Mouse (Mus musculus) brown adipose tissue, adult 24 weeks (tissue): ENCODE results near the gene Hist1h4f. TPM values are rescaled to one million over a fixed set of nuclear protein-coding genes. Genes with fewer than 3 reads are reported as not detected.
A peak's percentile ranks its signal among the peaks of the same experiment; 100 is the strongest.
"Not testable (repeated sequence)": the region's sequence is repeated elsewhere in the genome, so short reads cannot be mapped to it uniquely, and the experiment has no call there.

ENCODE experiments used
- H3K27ac ChIP-seq: fragments of 200-500 bp; replicated peaks from 2 replicates; pipeline ENCODE4 v1.5.1; 2012; ENCODE audit warnings: low read depth, mild to moderate bottlenecking, low read length
- H3K4me1 ChIP-seq: fragments of 200-500 bp; 2 replicates; pipeline ENCODE4 v1.6.1; 2012; ENCODE audit warnings: low read length, mixed read lengths; ENCODE audit not compliant: control insufficient read depth, insufficient read depth, insufficient read length
- H3K4me3 ChIP-seq: fragments of 200-500 bp; 2 replicates; pipeline ENCODE4 v1.5.1; 2012; ENCODE audit warnings: low read depth, mild to moderate bottlenecking, low read length, moderate library complexity; ENCODE audit not compliant: insufficient read depth
- polyA plus RNA-seq: library from polyadenylated mRNA; stranded (reverse); fragments of >200 nt; gene quantifications from 2 replicates; pipeline ENCODE4 v1.2.4, GENCODE M21; 2012; ENCODE audit not compliant: missing spikeins, insufficient read depth, insufficient read length

Gene Hist1h4f
- polyA plus RNA-seq = not detected in 2 replicates

DNA sequence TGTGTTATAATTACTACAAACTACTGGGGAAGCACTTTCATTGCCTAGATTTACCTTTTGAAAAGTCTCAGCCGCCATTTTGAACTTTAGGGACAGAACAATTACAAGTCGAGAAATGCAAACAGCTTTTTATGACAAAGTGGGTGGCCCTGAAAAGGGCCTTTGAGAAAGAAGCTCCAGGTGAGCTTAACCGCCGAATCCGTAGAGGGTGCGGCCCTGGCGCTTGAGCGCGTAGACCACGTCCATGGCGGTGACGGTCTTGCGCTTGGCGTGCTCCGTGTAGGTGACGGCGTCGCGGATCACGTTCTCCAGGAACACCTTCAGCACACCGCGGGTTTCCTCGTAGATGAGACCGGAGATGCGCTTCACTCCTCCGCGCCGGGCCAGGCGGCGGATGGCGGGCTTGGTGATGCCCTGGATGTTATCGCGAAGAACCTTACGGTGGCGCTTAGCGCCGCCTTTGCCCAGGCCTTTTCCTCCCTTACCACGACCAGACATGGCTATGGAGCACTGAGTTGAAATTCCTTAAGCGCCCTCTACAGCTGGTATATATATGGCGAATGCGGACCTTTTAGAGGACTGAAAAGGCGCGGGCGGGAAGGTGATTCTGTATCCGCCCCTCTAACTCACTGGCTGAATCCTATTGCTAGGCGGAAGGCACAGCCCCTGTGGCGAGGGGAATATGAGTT is at the start of gene Hist1h4f:
Hist1h4f (minus strand) TSS at position 503 of the 689 bp plus-strand sequence.
- not testable (repeated sequence) for H3K4me1 ChIP-seq
- 0 out of 2 replicates have a peak within 1 kb of the TSS, but pooled peaks have one; percentile 5 for H3K27ac ChIP-seq
- H3K4me3 ChIP-seq = peak within 1 kb of the TSS; percentile 50

DNA sequence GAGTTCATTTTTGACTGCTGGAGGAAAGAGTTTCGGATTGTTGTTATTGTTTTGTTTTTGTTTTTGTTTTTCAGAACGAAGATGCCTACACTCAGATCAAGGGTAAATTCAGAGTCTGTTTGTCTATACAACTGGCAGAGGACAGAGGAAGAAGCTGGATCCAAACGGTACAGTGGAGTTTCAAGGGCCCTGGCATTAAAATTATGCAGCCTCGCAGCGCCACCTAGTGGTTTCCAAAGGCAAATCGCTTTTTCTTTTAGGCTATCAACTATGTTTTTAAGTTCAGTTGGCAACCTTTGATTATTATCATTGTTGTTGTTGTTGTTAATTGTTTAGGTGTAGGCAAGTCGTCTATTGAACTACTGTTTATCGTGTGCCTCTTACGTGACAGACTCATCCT is 46.5 kb upstream of the Hist1h4f start:
- Histone ChIP-seq H3K27ac (no peak overlapping the region), H3K4me1 (peaks cover 3% of the 10 kb centered on the region; the same call in 1 of the 2 replicates), H3K4me3 (no peak overlapping the region)

DNA sequence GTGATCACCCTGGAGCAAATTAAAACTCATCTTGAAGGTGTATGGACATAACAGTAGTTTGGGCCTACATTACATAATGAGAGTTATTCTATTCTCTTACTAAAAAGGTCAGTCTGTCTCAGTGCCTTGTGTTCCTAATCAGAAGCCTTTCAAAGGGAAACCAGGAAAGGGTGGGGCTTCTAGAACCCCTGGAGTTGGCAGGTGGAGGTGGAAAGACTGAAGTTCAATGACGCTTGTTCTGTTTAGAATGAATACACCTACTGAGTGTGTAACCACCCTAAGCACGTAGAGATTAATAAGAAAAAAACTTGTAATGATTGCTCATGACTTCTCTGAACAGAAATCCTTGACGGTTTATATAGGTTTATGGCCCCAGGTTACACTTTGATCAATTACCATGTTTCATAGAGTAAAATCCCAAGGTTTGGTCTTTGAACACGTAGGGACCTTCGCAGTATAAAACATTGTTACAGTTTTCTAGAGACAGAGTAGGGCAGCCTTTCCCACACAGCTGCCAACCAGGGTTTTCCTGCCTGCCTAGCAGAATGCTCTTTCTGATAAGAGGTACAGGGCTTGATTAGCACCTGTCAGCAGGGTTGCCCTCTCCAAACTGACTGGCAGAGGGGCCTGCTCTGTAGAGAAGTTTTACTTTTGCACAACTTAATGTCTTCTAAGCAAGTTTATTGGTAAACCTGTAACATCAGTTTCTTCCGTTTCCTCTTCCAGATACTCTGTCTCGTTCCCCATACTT is 44.3 kb upstream of the Hist1h4f start:
- Histone ChIP-seq H3K27ac (no peak overlapping the region), H3K4me1 (peaks cover 3% of the 10 kb centered on the region; the same call in 1 of the 2 replicates), H3K4me3 (no peak overlapping the region)

DNA sequence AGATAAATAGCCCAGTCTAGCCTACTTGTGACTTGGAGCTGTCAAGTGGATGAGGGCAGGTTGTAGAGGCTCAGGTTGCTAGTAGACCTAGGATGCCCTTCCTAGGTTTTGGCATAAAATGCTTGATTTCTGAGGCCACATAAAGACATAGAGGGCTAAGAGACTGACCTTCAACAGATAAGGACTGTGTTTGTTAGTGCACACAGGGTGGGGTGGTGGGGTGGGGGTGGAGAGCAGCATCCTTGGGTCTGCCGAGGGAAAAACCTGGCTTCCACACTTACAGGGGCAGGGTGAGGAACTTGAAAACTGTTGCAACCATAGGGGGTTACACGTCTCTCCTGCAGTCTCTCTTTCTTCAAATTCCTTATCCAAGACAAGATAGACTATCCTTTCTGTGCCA is 43.7 kb upstream of the Hist1h4f start:
- Histone ChIP-seq H3K27ac (no peak overlapping the region), H3K4me1 (peaks cover 3% of the 10 kb centered on the region; the same call in 1 of the 2 replicates), H3K4me3 (no peak overlapping the region)

DNA sequence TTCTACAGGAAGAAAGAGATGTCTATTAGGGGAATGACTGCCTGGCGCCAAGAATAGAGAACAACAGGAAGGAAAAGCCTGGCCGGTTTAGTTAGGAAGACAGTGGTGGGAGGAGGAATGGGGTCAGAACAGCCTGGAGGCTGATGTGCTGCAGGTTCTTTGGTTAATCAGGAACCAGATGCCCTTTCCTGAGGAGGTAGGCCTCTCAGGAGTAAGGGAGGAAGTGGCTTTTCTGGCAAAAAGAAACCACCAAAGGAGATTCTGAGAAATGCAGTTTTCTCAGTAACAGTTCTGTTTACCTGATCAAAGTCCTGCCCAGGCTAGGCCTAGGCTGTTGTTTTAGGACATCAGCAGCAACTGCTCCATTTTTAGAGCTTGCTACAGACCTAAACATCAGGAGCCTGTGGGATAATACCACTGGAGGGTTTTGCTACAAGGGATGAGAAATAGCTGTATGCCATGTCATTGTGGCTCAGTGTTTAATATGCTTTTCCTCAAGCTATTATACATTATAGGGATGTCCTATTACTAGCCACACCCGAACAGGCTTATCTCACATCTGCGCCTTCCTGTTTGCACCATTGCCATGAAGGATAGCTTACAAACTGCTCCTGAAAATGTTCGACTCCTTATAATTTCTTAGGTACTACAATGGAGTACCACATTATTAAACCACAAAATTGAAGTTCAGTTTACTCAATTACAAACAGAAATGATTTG is 41.8 kb upstream of the Hist1h4f start:
- no peak overlapping the region for H3K4me3 ChIP-seq
- H3K27ac ChIP-seq = no peak overlapping the region
- H3K4me1 ChIP-seq = peaks cover 3% of the 10 kb centered on the region; the same call in 1 of the 2 replicates

DNA sequence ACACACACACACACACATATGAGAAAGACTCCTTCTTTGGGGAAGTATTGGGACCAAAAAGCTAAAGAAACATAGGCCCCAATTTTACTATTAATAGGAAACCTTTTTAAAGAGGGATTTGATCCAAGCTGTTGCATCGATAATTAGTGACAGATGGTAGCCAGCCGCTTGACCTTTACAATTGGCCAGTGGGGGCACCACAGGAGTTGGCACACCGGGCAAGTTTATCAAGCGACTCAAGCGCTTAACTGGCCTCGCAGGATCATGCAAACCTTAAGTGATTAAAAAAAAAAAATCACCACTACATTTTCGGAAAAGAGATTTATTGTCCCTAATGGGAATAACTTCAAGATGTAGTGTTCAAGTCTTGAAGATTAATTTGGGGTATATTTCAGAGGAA is 41.2 kb upstream of the Hist1h4f start:
- H3K27ac ChIP-seq = no peak overlapping the region
- no peak overlapping the region for H3K4me3 ChIP-seq
- peaks cover 3% of the 10 kb centered on the region; the same call in 1 of the 2 replicates for H3K4me1 ChIP-seq

DNA sequence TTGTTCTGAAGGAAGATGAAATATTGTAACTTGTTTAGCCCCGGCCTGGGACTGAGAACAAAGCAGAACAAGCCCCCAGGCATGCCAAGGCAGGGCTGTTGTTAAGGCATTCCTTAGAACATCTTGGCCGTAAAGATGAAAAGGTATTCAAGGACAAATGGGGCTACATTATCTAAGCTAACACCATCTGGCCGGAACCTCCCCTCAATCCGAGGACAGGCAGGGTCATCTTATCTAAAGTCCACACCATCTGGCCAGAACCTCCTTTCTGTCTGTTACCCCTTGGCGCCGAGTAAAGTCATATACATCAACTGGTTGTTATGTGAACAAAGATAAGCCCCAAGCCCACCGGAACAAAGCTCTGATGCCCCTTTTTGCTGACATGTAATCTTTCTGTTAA is 40.4 kb upstream of the Hist1h4f start:
- not testable (repeated sequence) for H3K27ac ChIP-seq, H3K4me3 ChIP-seq

DNA sequence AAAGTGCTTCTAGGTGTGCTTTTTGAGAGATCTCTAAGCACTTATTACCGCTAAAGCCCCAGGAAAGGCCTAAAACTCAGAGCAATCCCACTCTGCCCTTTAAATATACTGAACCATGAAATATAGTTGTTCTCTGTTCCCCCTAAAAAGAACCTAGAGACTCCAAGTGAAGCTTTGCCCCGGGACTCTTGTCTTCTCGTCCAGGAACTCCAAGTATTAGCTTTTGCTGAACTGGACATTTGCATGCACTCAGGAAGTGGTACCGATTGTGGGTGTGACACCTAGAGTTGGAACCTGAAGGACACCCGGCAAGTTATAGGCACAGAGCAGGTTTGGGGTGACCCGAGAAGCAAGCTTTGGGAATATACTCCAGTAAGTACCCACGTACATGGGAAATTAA is 39.8 kb upstream of the Hist1h4f start:
- Histone ChIP-seq H3K4me3 (no peak overlapping the region), H3K27ac (no peak overlapping the region), H3K4me1 (peaks cover 3% of the 10 kb centered on the region; the same call in 1 of the 2 replicates)

More for the DNA sequence above, 40.4 kb upstream of the Hist1h4f start:
- H3K4me1 ChIP-seq = not testable (repeated sequence)

DNA sequence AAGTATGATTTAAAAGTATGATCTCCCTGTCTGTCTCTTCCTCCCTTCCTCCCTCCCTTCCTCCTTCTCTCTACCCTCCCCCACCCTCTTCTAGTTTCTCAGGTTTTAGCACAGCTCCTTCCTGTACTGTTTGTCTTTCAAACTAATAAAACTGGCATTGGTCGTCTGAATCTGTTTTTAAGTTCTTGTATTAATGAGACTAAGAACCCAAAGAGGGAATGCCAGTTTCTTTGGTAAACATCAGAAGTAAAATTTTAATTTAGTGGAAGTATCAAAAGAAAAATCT is 35.4 kb upstream of the Hist1h4f start:
- peak overlapping the region; percentile 66 for H3K4me3 ChIP-seq
- peaks cover 11% of the 10 kb centered on the region; the same call in 1 of the 2 replicates for H3K4me1 ChIP-seq
- no peak overlapping the region for H3K27ac ChIP-seq

DNA sequence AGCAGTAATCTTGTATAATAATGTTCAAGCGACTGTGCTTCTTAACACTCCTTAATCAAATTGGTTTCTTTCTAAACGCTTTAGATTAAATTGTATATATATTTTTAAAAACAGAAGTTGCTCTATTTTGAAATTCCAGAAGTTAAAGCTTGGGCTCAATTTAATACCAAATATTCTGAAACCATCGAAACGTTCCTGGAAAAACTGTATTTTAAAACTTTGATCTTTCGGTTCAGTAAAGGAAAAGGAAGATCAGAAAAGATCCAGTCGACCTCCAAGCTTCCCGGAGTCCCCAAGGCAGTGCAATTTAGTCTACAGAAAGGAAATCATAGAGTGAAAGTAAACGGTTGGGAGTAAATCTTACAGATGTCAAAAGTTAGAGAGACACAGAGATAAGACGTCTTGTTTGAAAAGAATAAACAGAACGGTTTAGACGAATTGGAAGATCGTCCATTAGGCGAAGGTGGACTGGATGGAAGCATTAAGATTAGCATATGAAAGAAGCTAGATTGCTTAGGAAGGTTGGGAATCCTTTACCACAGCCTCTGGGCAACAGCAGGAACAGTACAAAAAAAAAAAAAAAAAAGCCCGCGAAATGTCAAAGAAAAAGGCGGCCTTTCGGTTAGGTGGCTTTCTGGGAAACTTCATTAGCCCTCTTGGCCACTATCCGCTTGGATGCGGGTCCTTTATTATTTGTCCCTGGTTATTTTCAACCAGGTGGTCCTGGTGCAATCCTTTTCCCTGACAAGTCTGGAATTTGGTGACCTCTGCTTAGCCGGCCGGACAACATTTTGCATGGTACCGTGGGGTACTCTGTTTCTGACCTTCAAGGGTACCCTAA is 34.9 kb upstream of the Hist1h4f start:
- Histone ChIP-seq H3K27ac (peak overlapping the region; percentile 41; the same call in 1 of the 2 replicates), H3K4me3 (peak overlapping the region; percentile 66), H3K4me1 (peaks cover 11% of the 10 kb centered on the region; the same call in 1 of the 2 replicates)

DNA sequence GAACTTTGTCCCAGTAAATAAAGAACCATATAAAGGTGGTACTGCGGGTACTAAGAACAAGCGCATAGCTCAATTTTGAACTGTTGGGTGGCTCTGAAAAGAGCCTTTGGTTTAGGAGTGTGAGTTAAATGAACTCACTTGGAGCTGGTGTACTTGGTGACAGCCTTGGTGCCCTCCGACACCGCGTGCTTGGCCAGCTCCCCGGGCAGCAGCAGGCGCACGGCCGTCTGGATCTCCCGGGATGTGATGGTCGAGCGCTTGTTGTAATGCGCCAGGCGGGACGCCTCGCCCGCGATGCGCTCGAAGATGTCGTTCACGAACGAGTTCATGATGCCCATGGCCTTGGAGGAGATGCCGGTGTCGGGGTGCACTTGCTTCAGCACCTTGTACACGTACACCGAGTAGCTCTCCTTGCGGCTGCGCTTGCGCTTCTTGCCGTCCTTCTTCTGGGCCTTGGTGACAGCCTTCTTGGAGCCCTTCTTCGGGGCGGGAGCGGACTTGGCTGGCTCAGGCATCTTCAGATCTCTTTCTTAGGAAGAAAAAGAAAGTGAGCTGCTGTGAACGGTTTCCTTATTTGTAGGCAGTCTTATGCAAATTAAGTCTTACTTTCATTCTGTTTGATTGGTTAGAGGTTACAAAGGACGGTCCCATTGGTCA is 34.1 kb upstream of the Hist1h4f start:
- Histone ChIP-seq H3K4me1 (peaks cover 11% of the 10 kb centered on the region; the same call in 1 of the 2 replicates), H3K27ac (peak overlapping the region; percentile 99), H3K4me3 (peak overlapping the region; percentile 92)

DNA sequence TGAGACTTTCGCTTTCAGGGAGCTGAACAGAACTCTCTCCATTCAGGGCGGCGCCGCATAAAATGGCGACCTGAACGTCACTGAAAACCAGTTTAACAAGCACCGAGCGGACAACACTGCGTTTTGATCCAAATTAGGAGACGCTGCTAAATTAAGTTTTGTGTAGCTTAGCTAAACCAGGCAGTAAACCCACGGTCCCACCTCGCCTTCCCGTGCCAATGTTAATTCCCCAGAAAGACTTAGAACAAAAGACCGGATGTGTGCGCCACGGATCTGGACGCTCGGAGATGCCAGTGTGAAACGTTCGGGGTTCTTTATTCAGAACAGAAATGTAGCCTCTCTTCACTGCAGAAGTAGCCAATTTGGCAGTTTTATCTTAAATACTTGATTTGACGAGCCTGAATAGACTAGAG is 33.6 kb upstream of the Hist1h4f start:
- Histone ChIP-seq H3K4me3 (peak overlapping the region; percentile 92), H3K27ac (peak overlapping the region; percentile 99), H3K4me1 (peaks cover 11% of the 10 kb centered on the region; the same call in 1 of the 2 replicates)

DNA sequence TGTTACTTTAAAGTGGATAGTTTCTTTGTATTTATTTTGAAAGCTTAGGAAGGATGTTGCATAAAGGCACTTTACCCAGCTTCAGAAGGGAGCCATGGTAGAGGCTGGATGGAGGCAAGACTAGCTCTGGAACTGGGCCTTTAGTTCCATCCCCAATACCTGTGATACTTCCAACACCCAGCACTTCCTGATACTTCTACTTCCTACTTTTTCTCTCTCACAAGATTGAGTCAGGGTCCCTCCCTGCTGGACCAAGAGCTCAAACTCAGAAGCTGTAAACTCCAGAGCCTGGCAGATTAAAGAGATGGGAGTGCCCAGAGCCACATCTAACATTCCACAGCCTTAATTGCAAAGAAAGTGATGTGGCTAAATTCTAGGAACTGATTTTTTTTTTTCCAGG is 32.9 kb upstream of the Hist1h4f start:
- Histone ChIP-seq H3K27ac (peak overlapping the region; percentile 99), H3K4me1 (peaks cover 11% of the 10 kb centered on the region; the same call in 1 of the 2 replicates), H3K4me3 (peak overlapping the region; percentile 92)
